Mouse (Mus musculus) 416B (cell line): ENCODE results near the gene Rerg.

Experiments
- DNase-seq: peaks from one replicate; pipeline ENCODE4 v3.0.0; 2011; ENCODE audit warnings: low read depth

Gene Rerg

DNA sequence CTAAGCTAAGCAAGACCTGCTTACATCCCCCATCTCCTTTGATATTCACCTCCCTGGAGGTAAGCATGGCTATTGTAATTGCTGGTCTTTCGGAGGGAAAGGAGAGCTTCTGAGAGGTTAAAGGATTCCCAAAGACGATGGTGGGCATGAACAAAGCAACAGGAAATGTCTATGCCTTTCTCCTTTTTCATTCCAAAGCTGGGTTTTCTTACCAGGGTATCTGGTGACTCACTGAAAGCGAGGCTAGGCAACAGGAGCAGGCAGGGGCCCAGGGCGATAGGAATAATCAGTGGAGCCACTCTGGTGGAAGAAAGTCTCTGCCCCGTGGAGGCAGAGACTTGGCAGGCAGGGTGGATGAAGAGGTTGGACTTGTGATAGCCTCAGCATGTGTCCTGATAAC lies at the start of gene Rerg:
TSS of gene Rerg (minus strand) at position 272 of the 400 bp plus-strand sequence.
- DNase-seq, result no peak

- no peak for DNase-seq
Measured at GRCm38 (mm10) chr6:137217841-137218463, 47.7 kb upstream of the Rerg start.

DNA sequence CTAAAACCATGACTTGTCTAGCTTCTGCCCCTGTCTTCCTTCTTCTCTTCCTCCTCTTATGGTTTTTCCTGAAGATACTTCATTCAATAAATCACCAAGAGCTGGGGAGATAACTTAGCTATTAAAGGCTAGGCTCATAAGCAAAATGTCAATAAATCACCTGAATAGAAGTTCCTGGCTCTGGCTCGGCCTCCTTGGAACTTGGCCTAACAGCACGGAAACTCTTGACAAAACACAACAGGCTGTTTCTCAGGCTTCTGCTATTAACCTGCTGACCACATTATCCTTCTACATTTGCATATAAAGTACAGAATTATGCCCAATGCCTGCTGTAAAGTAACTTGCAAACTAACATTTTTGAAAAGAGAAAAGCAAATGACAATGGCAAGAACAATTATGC lies 41.1 kb upstream of the Rerg start:
- DNase-seq, result no peak

DNA sequence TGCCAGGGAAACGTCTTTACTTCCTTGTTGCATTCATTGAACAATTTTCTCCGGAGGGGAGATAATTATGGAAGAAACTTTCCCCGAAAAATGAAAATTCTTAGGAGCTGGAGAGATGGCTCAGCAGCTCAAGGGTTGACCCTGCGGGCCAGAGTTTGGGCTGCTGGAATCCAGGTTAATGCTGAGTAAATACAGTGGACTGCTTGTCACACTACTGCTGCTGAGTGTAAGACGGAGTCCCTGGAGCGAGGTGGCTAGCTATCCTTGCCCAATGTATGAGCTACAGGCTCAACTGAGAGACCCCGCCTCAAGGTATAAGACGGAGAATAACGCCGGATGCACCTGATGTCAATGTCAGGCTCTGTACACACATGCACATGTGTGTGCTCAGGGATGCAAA lies 40.7 kb upstream of the Rerg start:
- no peak for DNase-seq

DNA sequence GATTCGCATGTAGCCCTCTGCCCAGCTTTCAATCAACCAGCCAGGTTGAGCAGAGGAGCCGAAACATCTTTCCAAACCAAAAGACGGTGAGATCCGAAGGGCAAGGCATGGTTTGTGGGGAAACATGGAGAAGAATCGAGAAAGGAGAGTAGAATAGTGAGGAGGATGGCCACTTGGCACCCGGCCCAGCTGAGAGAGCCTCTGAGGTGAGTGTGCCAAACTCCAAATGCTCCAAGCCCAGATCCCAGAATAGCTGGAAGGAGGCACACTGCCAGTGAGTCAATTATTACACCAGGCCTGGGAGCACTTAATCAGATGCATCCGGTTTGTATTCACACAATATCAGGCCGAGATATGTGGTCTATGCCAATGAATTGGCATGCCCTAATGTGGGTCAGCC lies 39.7 kb upstream of the Rerg start:
- DNase-seq, result no peak

DNA sequence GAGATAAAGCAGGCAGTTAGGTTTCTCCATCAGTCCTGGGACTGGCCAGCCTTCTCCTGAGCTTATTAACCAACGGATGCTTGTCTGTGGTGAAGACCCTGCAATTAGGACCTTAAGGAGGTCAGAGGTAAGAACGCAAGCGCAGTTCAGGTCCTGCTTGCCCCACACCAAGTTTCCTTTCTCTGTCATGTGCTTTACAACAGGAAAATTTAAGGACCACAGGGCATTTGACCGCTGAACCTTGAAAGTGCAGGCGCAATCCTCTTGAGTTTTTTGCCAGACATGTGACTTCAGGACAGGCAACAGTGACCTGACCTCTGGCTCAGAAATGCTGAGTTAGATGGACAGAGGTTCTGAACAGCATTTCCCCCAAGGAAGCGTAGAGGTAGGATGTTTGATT lies 36.8 kb upstream of the Rerg start:
- DNase-seq, result no peak

- DNase-seq, result peak; percentile 66
Measured at GRCm38 (mm10) chr6:137205662-137206400, 35.5 kb upstream of the Rerg start.

DNA sequence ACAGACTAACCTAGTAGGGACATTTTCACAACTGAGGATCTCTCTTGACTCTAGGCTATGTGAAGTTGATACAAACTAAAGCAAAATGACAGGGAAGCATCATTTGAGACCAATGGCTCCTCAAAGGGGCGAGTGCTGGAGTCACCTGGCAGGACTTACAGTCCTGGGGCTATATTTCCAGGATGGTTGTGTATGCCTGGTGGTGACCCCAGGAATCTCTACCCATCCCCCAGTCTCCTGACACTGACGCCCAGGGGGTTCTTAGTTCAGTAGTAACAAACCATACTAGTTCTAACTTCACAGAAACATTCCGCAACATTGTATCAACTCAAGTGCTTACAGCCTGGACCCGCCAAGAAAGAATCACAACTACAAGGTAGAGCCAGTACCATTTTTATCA lies 32.4 kb upstream of the Rerg start:
- no peak for DNase-seq

DNA sequence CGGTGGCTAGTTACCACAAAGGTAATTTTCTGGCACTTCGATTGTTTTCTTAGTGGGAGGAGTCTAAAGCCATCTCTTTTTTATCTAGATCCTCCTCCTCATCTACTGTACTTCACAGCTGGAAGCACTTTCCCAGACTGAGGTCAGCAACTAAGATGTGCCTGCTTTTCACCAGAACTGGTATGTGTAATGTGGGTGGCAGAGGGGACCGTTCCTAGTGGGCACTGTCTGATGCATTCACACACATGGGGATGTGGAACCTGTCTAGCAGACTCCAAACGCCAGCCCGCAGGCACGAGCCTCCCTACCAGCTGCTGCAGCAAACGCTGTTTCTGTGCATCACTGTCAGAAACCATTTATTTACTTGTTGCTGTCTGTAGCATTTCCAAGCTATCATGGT lies 31.3 kb upstream of the Rerg start:
- no peak for DNase-seq

DNA sequence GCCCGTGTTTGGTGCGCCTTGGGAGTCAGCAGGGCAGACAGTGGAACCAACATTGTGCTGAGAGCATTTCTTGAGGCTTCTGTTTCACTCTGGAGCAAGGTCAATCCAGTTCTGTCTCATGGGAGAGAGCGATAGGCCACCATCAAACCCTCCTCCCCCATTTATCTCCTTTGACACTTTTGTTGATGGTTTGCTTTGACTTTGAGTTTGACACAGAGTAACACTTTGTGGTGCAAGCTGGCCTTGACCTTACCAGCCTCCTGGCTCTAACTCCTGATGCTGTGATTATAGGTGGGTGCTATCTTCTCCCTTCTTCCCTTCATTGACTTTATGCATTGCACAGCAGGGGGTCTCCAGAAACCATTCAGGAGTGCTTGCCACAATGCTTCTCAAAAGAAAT lies 30.9 kb upstream of the Rerg start:
- DNase-seq, result no peak

DNA sequence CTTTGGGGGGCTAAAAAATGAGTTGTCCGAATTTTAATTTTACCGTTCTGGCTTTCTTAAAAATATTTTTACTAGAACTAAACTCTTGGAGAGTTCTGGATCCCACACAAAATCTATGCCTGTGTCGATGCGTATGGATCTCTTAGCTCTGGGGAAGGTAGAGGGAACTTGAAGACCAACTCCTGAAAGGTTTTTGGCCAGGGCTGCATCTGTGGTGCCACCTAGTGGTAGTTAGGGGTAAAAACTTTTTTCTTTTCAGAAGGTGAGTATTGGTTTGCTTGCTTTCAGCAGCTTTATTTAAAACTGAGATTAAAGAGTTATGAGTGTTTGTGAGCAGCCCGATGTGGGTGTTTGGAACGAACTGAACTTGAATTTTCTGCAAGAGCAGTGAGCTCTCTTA lies 21.8 kb upstream of the Rerg start:
- DNase-seq, result peak; percentile 73

DNA sequence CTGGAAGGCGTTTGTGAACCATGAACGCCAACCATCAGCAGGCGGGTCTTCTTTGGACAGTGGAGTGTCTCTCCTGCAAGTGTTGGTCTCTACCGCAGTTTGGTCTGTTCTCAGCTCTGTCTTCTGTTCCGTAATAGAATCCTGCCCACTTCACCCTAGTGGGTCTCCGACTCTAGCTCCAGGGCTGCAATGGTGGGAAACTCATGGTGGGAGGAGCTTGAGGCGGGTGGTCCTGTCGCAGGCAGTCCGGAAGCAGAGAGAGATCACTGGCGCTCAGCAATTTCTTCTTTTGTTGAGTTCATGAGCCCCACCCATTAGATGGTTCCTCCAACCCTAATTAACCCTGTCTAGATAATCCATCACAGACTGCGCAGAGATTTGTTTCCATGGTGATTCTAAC lies 20.7 kb upstream of the Rerg start:
- DNase-seq, result no peak

DNA sequence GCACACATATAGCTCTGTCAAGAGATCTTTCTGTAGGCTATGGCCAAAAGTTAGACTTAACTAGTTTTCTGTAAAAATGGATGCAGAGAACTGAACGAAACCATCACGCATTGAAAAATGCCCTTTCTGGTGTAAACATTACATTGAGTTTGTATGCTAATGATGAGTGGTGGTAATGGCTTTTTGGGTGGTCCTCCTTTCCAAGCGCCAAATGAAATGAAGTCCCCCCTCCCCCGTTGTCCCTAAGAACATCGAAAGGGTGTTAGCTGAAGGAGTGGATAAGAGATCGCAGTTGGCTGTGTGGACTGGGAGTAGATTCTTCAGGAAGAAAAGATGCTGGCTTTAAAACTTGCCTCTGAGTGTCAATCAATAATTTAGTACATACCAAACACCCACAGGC lies 20.3 kb upstream of the Rerg start:
- DNase-seq, result no peak

- no peak for DNase-seq
Measured at GRCm38 (mm10) chr6:137188375-137188926, 18.2 kb upstream of the Rerg start.

DNA sequence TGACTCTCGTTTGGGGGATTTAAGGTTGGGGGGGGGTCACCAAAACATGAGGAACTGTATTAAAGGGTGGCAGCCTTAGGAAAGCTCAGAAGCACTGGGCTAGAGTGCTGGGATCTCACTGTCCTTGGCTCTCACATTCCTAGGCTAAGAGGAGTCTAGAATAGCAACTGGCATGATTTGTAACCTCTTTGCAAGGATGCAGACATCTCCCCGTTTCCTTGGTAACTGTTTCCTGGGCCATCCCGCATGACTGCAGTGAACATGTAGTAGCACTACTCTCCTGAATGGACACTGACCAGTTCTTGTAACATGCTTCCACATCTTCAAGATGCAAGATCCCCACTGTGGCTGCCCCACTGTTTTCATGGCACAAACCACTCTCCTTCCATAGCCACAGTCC lies 17.1 kb upstream of the Rerg start:
- no peak for DNase-seq

DNA sequence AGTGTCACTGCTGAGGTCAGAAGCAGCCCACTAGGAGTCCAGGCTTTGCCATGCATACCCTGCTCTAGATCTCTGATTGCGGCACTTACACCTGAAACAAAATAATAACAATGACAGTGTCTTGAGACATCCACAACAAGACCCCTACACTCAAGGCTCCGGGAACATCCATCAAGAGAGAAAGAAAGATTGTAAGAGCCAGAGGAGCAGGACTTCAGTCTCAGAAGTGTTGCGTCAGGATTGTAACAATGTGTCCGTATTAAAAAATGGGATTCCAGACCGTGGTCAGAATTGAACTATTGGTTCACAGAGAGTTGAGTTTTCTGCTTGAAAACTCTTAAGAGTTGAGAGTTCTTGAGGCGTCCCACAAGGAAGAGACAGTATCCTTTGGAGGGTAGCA lies 10.3 kb upstream of the Rerg start:
- no peak for DNase-seq

- DNase-seq, result no peak
Measured at GRCm38 (mm10) chr6:137180115-137180514, 9.8 kb upstream of the Rerg start.

GRCm38 (mm10) chr6:137179026-137179425 lies 8.7 kb upstream of the Rerg start:
- no peak for DNase-seq

GRCm38 (mm10) chr6:137170646-137171045 lies 349 bp upstream of the Rerg start:
- DNase-seq, result no peak

DNA sequence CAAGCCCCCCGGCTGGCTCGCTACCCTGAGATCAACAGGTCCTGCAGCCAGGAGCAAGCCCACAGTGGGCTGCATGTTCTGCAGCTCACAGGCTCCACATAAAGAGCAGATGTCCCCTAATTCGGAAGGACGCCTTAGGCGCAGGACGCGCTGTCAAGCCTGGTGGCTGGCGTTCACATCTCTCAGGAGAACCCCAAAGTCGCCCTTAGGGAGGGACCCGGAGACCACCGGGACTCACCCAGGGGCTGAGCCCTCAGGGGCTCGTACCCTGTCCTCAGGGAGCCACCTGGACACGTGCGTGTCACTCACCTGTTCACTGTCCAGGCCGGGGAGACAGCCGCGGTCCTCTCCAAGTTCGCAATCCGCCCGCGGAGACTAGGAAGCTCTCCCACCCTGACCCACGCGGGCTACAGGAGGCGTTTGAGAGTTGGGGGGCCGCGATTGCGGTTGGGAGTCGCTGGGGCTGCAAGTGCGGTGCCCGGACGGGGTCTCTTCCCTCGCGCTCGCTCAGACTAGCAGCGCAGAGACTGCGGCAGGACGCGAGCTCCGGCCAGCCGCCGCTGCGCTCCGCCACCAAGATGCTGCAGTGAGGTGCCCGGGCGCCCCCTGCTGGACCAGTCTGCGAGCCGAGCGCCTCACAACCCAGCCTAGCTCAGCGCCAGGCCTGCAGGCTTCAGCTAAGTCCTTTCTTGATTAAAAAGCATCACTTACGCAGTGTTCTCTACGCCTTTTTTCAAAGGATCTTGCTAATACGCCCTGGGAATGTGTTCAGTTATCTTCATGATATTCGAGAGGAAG lies 927 bp downstream of the Rerg start:
- DNase-seq, result peak; percentile 14

GRCm38 (mm10) chr6:137166843-137167242 lies 3.5 kb downstream of the Rerg start:
- no peak for DNase-seq

GRCm38 (mm10) chr6:137163571-137163970 lies 6.7 kb downstream of the Rerg start:
- DNase-seq, result no peak

DNA sequence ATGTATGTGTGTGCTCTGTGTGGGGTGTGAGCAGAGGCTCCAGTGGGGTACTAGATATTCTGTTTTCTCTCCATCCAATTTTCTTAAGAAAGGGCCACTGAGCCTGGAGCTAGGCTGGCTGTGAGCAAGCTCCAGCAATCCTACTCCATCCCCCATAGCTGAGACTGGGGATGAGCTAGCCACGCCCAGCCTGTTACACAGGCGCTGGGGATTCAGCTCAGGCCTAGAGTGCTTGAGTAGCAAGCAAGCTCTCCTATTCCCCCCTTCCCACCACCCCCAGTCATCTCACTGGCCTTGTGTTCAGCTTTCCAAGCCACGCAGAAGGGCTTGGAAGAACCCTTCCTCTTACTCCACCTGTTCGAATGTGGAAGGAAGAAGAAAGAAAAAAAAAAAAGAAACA lies 7.2 kb downstream of the Rerg start:
- no peak for DNase-seq
